Mouse (Mus musculus) cerebellum, adult 2 months (tissue): ENCODE data around the gene Ccdc61.

Experiments
- CTCF ChIP-seq: fragments of 200-500 bp; IDR thresholded peaks from 2 replicates; pipeline ENCODE4 v1.5.1; 2011; ENCODE audit warnings: low read depth, mild to moderate bottlenecking, control low read depth, low read length, moderate library complexity, borderline replicate concordance; ENCODE audit not compliant: insufficient read depth
- POLR2A ChIP-seq: fragments of 200-500 bp; IDR thresholded peaks from 2 replicates; pipeline ENCODE4 v1.6.1; 2011; ENCODE audit warnings: low read length, control low read depth, borderline replicate concordance; ENCODE audit not compliant: insufficient read depth

DNA sequence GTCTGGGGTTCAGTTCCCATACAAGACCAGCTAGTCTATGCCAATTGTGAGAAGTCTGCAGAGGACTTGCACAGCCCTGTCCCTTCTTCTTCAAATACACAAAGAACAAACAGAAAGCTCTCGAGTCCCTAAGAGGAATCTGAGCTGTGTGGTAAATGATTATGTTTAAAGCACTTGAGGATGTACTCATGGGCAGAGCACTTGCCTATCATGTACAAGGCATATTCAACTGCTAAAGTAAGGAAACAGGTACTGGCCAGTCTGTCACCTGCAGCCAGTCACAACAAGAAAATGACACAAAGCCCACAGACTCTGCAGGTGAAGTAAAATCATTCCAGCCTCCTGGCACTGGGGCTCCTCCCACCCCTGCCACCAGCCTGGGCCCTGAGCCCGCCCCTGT is 9.7 kb downstream of the Ccdc61 start:
- TF ChIP-seq POLR2A (no peak), CTCF (no peak)
